Mouse (Mus musculus) macrophage (primary cell): ENCODE results near the gene Apaf1. TPM values are rescaled to one million over a fixed set of nuclear protein-coding genes. Genes with fewer than 3 reads are reported as not detected.

ENCODE experiments used
- H3K27ac ChIP-seq: fragments of 350-480 bp; formaldehyde crosslinking; 2 replicates; pipeline ENCODE4 v1.9.0; 2021
- H3K36me3 ChIP-seq: fragments of 350-480 bp; formaldehyde crosslinking; 2 replicates; pipeline ENCODE4 v1.9.0; 2021; ENCODE audit errors: inconsistent target
- H3K4me3 ChIP-seq: fragments of 350-480 bp; formaldehyde crosslinking; 2 replicates; pipeline ENCODE4 v1.9.0; 2021; ENCODE audit errors: inconsistent target
- H3K79me2 ChIP-seq: fragments of 350-480 bp; formaldehyde crosslinking; 2 replicates; pipeline ENCODE4 v1.9.0; 2021; ENCODE audit errors: inconsistent target
- WGBS: methylation state at CpG from one replicate; pipeline ENCODE4 v1.1.7; 2026; ENCODE audit warnings: inconsistent platforms; ENCODE audit not compliant: missing documents; 5-methylcytosine and 5-hydroxymethylcytosine counted together
- polyA plus RNA-seq: library from polyadenylated mRNA; stranded (reverse); fragments of 250-400 nt; gene quantifications from 3 replicates; pipeline ENCODE4 v1.2.4, GENCODE M21; 2018; ENCODE audit warnings: inconsistent platforms
- total RNA-seq, 78 experiments: library from RNA; depleted of rRNA; stranded (reverse); fragments of 250-400 nt; gene quantifications; 1 replicate in 9 of 78; 2 replicates in 24 of 78; 3 replicates in 43 of 78; 4 replicates in 2 of 78; pipeline ENCODE4 v1.2.4; 2018; ENCODE audit warnings: inconsistent platforms in 56 of 78

Gene Apaf1
- total RNA-seq (2018; cell fraction: chromatin; rRNA removed): 100 to 1,000 TPM; 204 to 725 (median 324) TPM
- total RNA-seq (2018; cell fraction: cytosol; rRNA removed): 100 to 1,000 TPM in 2 of 26 experiments, 10 to 100 TPM in 24; 40.9 to 107 (median 55.1) TPM
- total RNA-seq (2018; cell fraction: nucleus; rRNA removed): 100 to 1,000 TPM; 116 to 469 (median 239) TPM
- 13.1 to 39.9 TPM (median 29.7 TPM) in 3 replicates for polyA plus RNA-seq

- under 1% methylated on average over 86 of the region's 87 CpGs for WGBS
Measured at GRCm38 (mm10) chr10:91082550-91083392, at the start of gene Apaf1, which contains the start of gene Ikbip. Gene Apaf1, minus strand, starts transcription at chr10:91082770. Gene Ikbip, plus strand, starts transcription at chr10:91082940.

GRCm38 (mm10) chr10:91131565-91131964 lies 49.0 kb upstream of the Apaf1 start:
- WGBS: 100% methylated on average over 1 of the region's 1 CpGs

More at GRCm38 (mm10) chr10:91082550-91083392, at the start of gene Apaf1, which contains the start of gene Ikbip:
- H3K4me3 ChIP-seq: peak within 1 kb of the TSS; percentile 80
- H3K36me3 ChIP-seq: peaks cover 14% of the 10 kb centered on the region
- H3K27ac ChIP-seq: peak within 1 kb of the TSS; percentile 76
- peaks cover 44% of the 10 kb centered on the region for H3K79me2 ChIP-seq

GRCm38 (mm10) chr10:91130792-91131191 lies 48.2 kb upstream of the Apaf1 start:
- 97% methylated on average over 3 of the region's 3 CpGs for WGBS
- no peaks in the 10 kb centered on the region for H3K79me2 ChIP-seq
- no peak overlapping the region for H3K4me3 ChIP-seq
- no peak overlapping the region for H3K27ac ChIP-seq
- H3K36me3 ChIP-seq: no peaks in the 10 kb centered on the region

More at GRCm38 (mm10) chr10:91131565-91131964, 49.0 kb upstream of the Apaf1 start:
- no peak overlapping the region for H3K4me3 ChIP-seq
- H3K79me2 ChIP-seq: no peaks in the 10 kb centered on the region
- no peaks in the 10 kb centered on the region for H3K36me3 ChIP-seq
- H3K27ac ChIP-seq: no peak overlapping the region

- H3K4me3 ChIP-seq: no peak overlapping the region
- WGBS: 94% methylated on average over 1 of the region's 1 CpGs
- no peak overlapping the region for H3K27ac ChIP-seq
- H3K36me3 ChIP-seq: no peaks in the 10 kb centered on the region
- H3K79me2 ChIP-seq: no peaks in the 10 kb centered on the region; the same call in 1 of the 2 replicates
Measured at GRCm38 (mm10) chr10:91128551-91129160, 46.1 kb upstream of the Apaf1 start.

- H3K36me3 ChIP-seq: no peaks in the 10 kb centered on the region
- 82% methylated on average over 2 of the region's 2 CpGs for WGBS
- H3K4me3 ChIP-seq: no peak overlapping the region
- H3K79me2 ChIP-seq: peaks cover 13% of the 10 kb centered on the region
- H3K27ac ChIP-seq: no peak overlapping the region
Measured at GRCm38 (mm10) chr10:91127395-91127794, 44.8 kb upstream of the Apaf1 start.

GRCm38 (mm10) chr10:91126618-91127355 lies 44.2 kb upstream of the Apaf1 start:
- H3K27ac ChIP-seq: no peak overlapping the region
- 94% methylated on average over 10 of the region's 10 CpGs for WGBS
- peaks cover 19% of the 10 kb centered on the region for H3K79me2 ChIP-seq
- H3K36me3 ChIP-seq: peaks cover 4% of the 10 kb centered on the region; the same call in 1 of the 2 replicates
- H3K4me3 ChIP-seq: no peak overlapping the region

- H3K4me3 ChIP-seq: peak within 1 kb of the TSS; percentile 79
- peaks cover 30% of the 10 kb centered on the region; the same call in 1 of the 2 replicates for H3K36me3 ChIP-seq
- WGBS: 16% methylated on average over 47 of the region's 59 CpGs
- H3K27ac ChIP-seq: peak within 1 kb of the TSS; percentile 59
- peaks cover 45% of the 10 kb centered on the region for H3K79me2 ChIP-seq
Measured at GRCm38 (mm10) chr10:91123828-91124822, 41.6 kb upstream of the Apaf1 start, which contains the start of gene Slc25a3. Gene Slc25a3, minus strand, starts transcription at chr10:91124059.

GRCm38 (mm10) chr10:91123281-91123827 lies 40.8 kb upstream of the Apaf1 start:
- 1% methylated on average over 35 of the region's 44 CpGs for WGBS
- Histone ChIP-seq H3K79me2 (peaks cover 53% of the 10 kb centered on the region), H3K36me3 (peaks cover 38% of the 10 kb centered on the region), H3K27ac (peak overlapping the region; percentile 59), H3K4me3 (peak overlapping the region; percentile 79)

- 5% methylated on average over 6 of the region's 6 CpGs for WGBS
Measured at GRCm38 (mm10) chr10:91122646-91123045, 40.1 kb upstream of the Apaf1 start.

GRCm38 (mm10) chr10:91116958-91117357 lies 34.4 kb upstream of the Apaf1 start:
- Histone ChIP-seq H3K36me3 (peaks cover 84% of the 10 kb centered on the region), H3K27ac (no peak overlapping the region), H3K79me2 (peaks cover 36% of the 10 kb centered on the region), H3K4me3 (no peak overlapping the region)
- 92% methylated on average over 12 of the region's 12 CpGs for WGBS

More at GRCm38 (mm10) chr10:91122646-91123045, 40.1 kb upstream of the Apaf1 start:
- H3K4me3 ChIP-seq: peak overlapping the region; percentile 79
- peaks cover 45% of the 10 kb centered on the region for H3K36me3 ChIP-seq
- peaks cover 53% of the 10 kb centered on the region for H3K79me2 ChIP-seq
- peak overlapping the region; percentile 59 for H3K27ac ChIP-seq

- 89% methylated on average over 4 of the region's 4 CpGs for WGBS
- Histone ChIP-seq H3K4me3 (no peak overlapping the region), H3K79me2 (no peaks in the 10 kb centered on the region), H3K27ac (no peak overlapping the region), H3K36me3 (peaks cover 17% of the 10 kb centered on the region; the same call in 1 of the 2 replicates)
Measured at GRCm38 (mm10) chr10:91109841-91110240, 27.3 kb upstream of the Apaf1 start.

- 92% methylated on average over 3 of the region's 3 CpGs for WGBS
- Histone ChIP-seq H3K27ac (no peak overlapping the region), H3K36me3 (no peaks in the 10 kb centered on the region), H3K4me3 (no peak overlapping the region), H3K79me2 (no peaks in the 10 kb centered on the region)
Measured at GRCm38 (mm10) chr10:91105981-91106380, 23.4 kb upstream of the Apaf1 start.
